Mouse (Mus musculus) stomach, postnatal 0 days (tissue): ENCODE results near the gene Agpat4.

Experiments used
- CTCF ChIP-seq: IDR thresholded peaks from 2 replicates; pipeline ENCODE4 v1.5.1; 2016; ENCODE audit warnings: antibody characterized with exemption, low read depth, mild to moderate bottlenecking, moderate library complexity
- EP300 ChIP-seq: optimal IDR thresholded peaks from 2 replicates; pipeline ENCODE3; 2016; ENCODE audit warnings: antibody characterized with exemption

DNA sequence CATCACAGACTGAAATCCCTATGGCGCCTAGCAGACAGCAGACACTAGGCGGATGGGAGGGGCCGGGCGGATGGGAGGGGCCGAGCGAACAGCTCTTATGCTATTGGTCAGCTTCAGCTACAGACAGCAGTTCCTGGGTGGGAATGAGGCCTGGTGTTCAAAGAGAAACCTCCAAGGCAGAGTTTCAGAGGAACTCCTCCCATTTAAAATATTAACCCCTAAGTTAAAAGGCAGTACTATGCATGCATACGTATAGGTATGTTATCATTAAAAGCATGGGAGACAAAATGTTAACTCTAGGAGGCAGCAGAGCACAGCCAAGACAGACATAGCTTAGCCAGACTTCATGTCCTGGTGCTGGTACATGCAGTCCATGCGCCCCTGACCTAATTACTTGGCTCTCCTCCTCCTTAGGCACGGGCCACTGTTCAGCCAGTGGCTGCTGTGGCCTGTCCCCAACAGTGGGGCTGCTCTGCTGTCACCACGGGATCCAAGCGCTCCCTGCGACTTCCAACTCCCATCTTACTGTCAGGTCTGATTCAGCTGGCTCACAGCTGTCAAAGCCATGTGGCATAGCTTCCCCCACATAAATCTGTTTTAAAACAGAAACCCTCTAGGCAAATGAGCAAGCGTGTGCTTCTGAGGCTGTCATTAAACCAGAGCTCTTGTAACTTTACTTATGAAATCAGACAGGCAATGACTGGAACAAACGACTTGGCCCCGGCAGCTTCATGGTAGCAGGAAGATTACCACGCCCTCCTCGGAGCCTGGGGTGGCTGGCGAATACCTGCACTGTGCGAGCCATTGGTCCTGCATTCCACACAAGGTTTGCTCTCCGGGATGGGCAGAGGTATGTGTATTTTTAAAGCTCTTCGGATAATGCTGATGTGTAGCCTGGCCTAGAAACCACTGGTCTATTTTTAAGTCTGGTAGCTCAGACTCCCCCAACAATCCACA, 147.7 kb downstream of the Agpat4 start:
- TF ChIP-seq CTCF (peak; percentile 73), EP300 (no peak)
